Mouse (Mus musculus): ENCODE measurements around the gene Alpl. TPM values are rescaled to one million over a fixed set of nuclear protein-coding genes. Genes with fewer than 3 reads are reported as not detected.

The Alpl gene
- total and polyA plus RNA-seq, 2 experiments from 2014 or later, result 10.1 to 11.2 TPM

DNA sequence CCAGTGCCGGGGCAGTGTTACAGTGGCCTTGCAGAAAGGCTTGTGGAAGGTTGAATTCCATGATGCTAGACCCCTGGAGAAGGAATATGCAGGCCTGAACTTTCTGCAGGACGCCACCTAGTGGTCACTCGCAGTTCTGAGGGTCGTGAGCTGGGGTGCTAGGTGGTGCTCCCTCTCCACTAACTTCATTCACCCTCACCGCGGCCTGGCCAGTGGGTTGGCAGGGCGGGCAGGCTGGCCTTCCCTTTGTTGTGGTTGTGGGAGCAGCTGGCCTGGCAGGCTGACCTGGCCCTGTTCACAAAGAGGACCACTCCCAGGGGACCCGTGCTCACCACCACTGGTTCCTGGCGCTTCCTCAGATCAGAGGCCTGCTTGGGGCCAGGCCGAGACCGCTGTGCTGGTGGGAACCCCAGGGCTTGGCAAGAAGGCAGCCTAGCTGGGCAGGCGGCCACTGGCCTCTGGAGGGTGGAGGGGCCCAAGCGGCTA is 51.7 kb downstream of the Alpl start:
- Histone ChIP-seq H3K36me3 (ENCODE audit: insufficient read depth) (no peaks in the 10 kb centered on the region), H3K4me1 (ENCODE audit: insufficient read depth) (no peaks in the 10 kb centered on the region), H3K9ac (no peak overlapping the region), H3K4me3 (ENCODE audit: low read depth, low read length) (no peak overlapping the region), H3K27me3 (ENCODE audit: insufficient read depth, low read length) (no peaks in the 10 kb centered on the region), H3K27ac (ENCODE audit: low read depth, low read length) (no peak overlapping the region), H3K4me2 (ENCODE audit: low read depth) (no peak overlapping the region), H3K9me3 (ENCODE audit: low read length) (no peaks in the 10 kb centered on the region)
- 56% methylated on average over 13 of the region's 13 CpGs for WGBS
- TF ChIP-seq CTCF (IDR thresholded peaks at IDR 0.05; ENCODE audit: low read depth), result peak; percentile 61
- ATAC-seq (peak; percentile 68), DNase-seq (peak; percentile 36)

DNA sequence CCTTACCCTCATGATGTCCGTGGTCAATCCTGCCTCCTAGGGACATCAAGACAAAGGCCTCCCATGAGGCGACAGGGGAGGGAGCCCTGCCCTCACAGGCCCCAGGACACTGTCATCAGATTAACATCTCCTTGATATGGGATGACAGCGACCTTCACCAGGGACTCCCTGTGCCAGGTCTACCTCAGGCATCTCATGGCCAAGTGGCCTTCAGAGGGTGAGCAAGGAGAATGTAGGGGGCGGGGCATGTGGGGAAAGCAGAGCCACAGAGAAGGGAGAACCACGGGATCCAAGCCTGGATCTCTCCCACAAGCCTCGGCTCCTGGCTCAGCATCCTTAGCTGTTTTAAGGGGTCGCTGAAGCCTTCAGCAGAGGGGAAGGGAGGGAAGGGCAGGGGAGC is 52.4 kb downstream of the Alpl start:
- no peak for ATAC-seq
- no peak for TF ChIP-seq CTCF (IDR thresholded peaks at IDR 0.05; ENCODE audit: low read depth)
- Histone ChIP-seq H3K4me2 (ENCODE audit: low read depth) (no peak overlapping the region), H3K4me1 (ENCODE audit: insufficient read depth) (no peaks in the 10 kb centered on the region), H3K27me3 (ENCODE audit: insufficient read depth, low read length) (no peaks in the 10 kb centered on the region), H3K4me3 (ENCODE audit: low read depth, low read length) (no peak overlapping the region), H3K27ac (ENCODE audit: low read depth, low read length) (no peak overlapping the region), H3K36me3 (ENCODE audit: insufficient read depth) (no peaks in the 10 kb centered on the region), H3K9me3 (ENCODE audit: low read length) (no peaks in the 10 kb centered on the region), H3K9ac (no peak overlapping the region)
- DNase-seq, result no peak
- 66% methylated on average over 7 of the region's 7 CpGs for WGBS

DNA sequence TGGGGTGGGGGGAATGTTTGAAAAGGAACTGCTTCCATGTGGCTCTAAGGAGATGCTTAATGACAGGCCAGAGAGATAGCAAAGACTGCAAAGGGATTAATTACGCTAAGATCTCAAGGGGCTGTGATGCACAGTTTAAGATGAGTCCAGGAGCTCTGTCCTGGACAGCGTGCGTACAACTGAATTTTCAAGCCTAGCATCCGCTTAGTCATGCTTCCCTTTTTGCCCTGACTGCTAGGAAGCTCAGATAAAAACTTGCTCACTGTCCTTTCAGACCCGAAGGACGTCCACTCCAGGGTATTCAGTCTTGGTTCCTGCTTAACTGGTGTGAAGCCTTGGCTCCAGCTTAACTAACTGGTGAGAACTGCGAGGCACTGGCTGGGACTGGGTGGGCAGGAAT is 55.8 kb downstream of the Alpl start:
- no peaks in the 10 kb centered on the region for H3K36me3 ChIP-seq (ENCODE audit: insufficient read depth)
- TF ChIP-seq CTCF (IDR thresholded peaks at IDR 0.05; ENCODE audit: low read depth), result no peak
- no peaks in the 10 kb centered on the region for H3K4me1 ChIP-seq (ENCODE audit: insufficient read depth)
- ATAC-seq (no peak), DNase-seq (no peak)
- H3K27me3 ChIP-seq (ENCODE audit: insufficient read depth, low read length), result no peaks in the 10 kb centered on the region
- no peak overlapping the region for H3K4me3 ChIP-seq (ENCODE audit: low read depth, low read length)
- H3K9me3 ChIP-seq (ENCODE audit: low read length), result no peaks in the 10 kb centered on the region
- no peak overlapping the region for H3K4me2 ChIP-seq (ENCODE audit: low read depth)
- 90% methylated on average over 7 of the region's 7 CpGs for WGBS
- H3K27ac ChIP-seq (ENCODE audit: low read depth, low read length), result no peak overlapping the region
- H3K9ac ChIP-seq, result no peak overlapping the region

DNA sequence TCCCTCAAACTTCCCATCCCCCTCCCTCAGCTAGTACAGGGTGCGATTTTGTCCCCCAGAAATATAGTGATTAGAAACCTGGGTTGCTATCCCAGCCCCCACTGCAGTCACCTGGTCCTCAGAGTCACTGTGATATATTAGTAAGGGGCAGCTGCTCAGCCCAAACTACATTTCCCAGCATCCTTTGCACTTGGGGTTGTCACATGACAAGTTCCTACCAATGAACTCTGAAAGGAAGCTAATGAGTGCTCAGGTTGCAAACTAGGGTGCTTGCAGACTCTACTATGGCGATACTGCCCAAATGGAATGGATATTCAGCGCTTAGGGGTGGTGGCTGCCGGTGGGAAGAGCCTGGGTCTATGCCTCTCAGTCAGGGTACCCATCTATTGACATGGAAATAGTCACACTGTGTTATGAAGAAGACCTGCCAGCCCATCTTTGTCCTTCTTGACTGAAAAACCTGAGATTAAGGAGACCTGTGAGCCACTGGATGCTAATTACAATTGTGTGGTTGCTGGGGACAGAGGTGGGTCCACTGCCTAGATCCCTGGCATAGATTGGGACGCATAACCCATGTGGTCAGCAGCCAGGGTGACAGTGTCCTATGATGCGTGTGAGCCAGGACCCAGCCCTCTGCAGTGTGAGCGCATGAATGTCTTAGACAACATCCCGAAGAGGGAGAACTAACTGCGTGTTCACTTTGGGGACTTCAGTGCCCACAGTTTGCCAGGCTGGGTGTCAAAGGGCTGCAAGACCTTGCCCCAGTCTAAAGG is 56.8 kb downstream of the Alpl start:
- WGBS, result 48% methylated on average over 9 of the region's 9 CpGs
- Histone ChIP-seq H3K4me1 (ENCODE audit: insufficient read depth) (no peaks in the 10 kb centered on the region), H3K4me3 (ENCODE audit: low read depth, low read length) (no peak overlapping the region), H3K27ac (ENCODE audit: low read depth, low read length) (no peak overlapping the region), H3K36me3 (ENCODE audit: insufficient read depth) (no peaks in the 10 kb centered on the region), H3K9me3 (ENCODE audit: low read length) (no peaks in the 10 kb centered on the region), H3K27me3 (ENCODE audit: insufficient read depth, low read length) (no peaks in the 10 kb centered on the region), H3K4me2 (ENCODE audit: low read depth) (peak overlapping the region; percentile 35), H3K9ac (no peak overlapping the region)
- DNase-seq (peak; percentile 79), ATAC-seq (peak; percentile 85)
- no peak for TF ChIP-seq CTCF (IDR thresholded peaks at IDR 0.05; ENCODE audit: low read depth)

DNA sequence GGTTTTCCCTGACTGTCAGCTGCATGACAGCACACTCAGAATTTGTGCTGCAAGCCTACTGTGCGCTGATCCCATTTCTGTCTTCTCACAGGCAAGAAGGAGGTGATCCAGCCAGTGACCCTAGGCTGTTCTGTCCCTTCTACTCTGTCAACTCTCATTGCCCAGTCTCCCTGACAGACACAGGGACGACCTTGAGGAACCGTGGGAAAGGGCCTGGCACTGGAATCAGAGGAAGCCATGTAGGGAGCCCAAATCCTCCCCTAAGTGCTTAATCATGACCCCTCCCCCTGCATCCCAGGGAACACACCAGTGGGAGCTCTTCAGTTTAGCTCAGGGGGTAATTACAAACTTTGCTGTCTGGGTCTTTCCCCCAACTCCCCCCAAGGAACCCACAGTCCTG is 58.4 kb downstream of the Alpl start:
- TF ChIP-seq CTCF (IDR thresholded peaks at IDR 0.05; ENCODE audit: low read depth), result no peak
- WGBS, result 72% methylated on average over 3 of the region's 3 CpGs
- DNase-seq (no peak), ATAC-seq (no peak)
- H3K27me3 ChIP-seq (ENCODE audit: insufficient read depth, low read length), result no peaks in the 10 kb centered on the region
- H3K9ac ChIP-seq, result no peak overlapping the region
- no peak overlapping the region for H3K4me3 ChIP-seq (ENCODE audit: low read depth, low read length)
- H3K27ac ChIP-seq (ENCODE audit: low read depth, low read length), result no peak overlapping the region
- H3K9me3 ChIP-seq (ENCODE audit: low read length), result no peaks in the 10 kb centered on the region
- no peaks in the 10 kb centered on the region for H3K36me3 ChIP-seq (ENCODE audit: insufficient read depth)
- no peak overlapping the region for H3K4me2 ChIP-seq (ENCODE audit: low read depth)
- no peaks in the 10 kb centered on the region for H3K4me1 ChIP-seq (ENCODE audit: insufficient read depth)

DNA sequence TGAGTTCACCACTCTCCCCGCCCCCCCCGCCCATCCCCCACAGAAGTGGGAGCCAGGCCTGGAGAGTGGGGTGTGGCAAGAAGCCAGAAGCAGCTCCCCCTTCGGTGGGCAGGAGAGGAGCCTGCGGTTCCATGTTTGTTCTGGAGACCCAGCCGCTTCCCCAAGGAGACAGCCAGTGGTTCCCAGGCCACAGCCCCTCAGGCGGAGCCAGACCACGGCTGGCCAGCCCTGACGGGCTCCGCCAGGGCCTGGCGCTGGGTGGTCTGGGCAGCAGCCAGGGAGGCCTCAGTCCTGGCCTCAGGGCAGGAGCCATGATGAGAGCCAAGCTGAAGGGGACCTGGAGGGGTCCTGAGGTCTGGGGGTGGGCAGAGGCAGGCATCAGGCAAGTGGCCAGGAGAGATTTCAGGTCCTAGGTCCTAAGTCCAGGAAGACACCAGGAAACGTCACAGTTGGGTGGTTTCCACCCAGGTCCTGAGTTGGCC is 59.9 kb downstream of the Alpl start:
- 40% methylated on average over 11 of the region's 11 CpGs for WGBS

DNA sequence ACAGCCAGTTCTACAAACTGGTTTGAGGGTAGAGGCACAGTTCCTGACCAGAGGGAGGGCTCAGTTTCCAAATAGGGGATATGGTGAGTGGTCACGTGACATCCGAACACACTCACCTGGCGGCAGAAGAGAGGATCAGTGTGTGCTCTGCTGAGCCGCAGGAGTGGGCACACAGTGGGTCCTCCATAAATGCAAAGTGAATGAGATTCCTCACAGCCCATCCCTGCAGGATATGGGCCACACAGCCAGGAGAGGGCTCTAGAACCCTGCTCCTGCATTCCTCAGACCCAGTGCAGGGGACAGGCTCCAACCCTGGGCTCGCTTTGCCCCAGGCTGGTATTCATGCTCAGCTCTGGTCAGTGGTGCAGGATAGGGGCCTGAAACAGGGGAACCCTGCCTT is 62.7 kb downstream of the Alpl start:
- H3K4me2 ChIP-seq (ENCODE audit: low read depth), result no peak overlapping the region
- WGBS, result 82% methylated on average over 5 of the region's 5 CpGs
- H3K9ac ChIP-seq, result no peak overlapping the region
- H3K4me1 ChIP-seq (ENCODE audit: insufficient read depth), result peaks cover 7% of the 10 kb centered on the region; the same call in 1 of the 2 replicates
- TF ChIP-seq CTCF (IDR thresholded peaks at IDR 0.05; ENCODE audit: low read depth), result peak; percentile 36; the same call in 1 of the 2 replicates
- H3K27me3 ChIP-seq (ENCODE audit: insufficient read depth, low read length), result no peaks in the 10 kb centered on the region
- ATAC-seq (no peak), DNase-seq (no peak)
- H3K27ac ChIP-seq (ENCODE audit: low read depth, low read length), result no peak overlapping the region
- H3K4me3 ChIP-seq (ENCODE audit: low read depth, low read length), result no peak overlapping the region
- H3K36me3 ChIP-seq (ENCODE audit: insufficient read depth), result no peaks in the 10 kb centered on the region
- no peaks in the 10 kb centered on the region for H3K9me3 ChIP-seq (ENCODE audit: low read length)

More for the DNA sequence above, 59.9 kb downstream of the Alpl start:
- H3K4me1 ChIP-seq (ENCODE audit: insufficient read depth), result no peaks in the 10 kb centered on the region
- H3K9ac ChIP-seq, result no peak overlapping the region
- no peaks in the 10 kb centered on the region for H3K27me3 ChIP-seq (ENCODE audit: insufficient read depth, low read length)
- H3K9me3 ChIP-seq (ENCODE audit: low read length), result no peaks in the 10 kb centered on the region
- H3K27ac ChIP-seq (ENCODE audit: low read depth, low read length), result no peak overlapping the region
- ATAC-seq (peak; percentile 63), DNase-seq (peak; percentile 19)
- no peak overlapping the region for H3K4me3 ChIP-seq (ENCODE audit: low read depth, low read length)
- no peak for TF ChIP-seq CTCF (IDR thresholded peaks at IDR 0.05; ENCODE audit: low read depth)
- H3K4me2 ChIP-seq (ENCODE audit: low read depth), result no peak overlapping the region
- no peaks in the 10 kb centered on the region for H3K36me3 ChIP-seq (ENCODE audit: insufficient read depth)
